Mouse (Mus musculus) ES-CJ7 (cell line): ENCODE data around the gene Cmip.

Source experiments
- DNase-seq: peaks from one replicate; pipeline ENCODE4 v3.0.0; 2011; ENCODE audit warnings: low read depth, low spot score

Gene Cmip

DNA sequence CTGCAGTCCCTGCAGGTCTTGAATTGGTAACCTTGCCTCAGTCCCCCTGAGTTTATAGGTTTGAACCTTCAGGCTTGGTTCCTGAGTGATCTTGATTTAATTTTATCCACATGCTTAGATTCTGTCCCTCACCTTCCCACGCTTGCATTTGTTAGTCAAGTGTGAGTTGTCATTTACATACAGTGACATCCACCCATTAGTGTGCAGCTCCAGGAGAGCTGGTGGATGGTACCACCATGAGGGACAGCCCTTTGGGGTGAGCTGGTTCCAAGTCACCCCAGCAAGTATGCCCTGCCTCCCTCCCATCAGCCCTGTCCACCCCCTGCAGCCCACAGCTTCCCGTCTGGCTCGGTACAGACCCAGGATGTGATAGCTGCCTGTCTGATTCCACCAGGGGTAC, 117.2 kb downstream of the Cmip start:
- no peak for DNase-seq

DNA sequence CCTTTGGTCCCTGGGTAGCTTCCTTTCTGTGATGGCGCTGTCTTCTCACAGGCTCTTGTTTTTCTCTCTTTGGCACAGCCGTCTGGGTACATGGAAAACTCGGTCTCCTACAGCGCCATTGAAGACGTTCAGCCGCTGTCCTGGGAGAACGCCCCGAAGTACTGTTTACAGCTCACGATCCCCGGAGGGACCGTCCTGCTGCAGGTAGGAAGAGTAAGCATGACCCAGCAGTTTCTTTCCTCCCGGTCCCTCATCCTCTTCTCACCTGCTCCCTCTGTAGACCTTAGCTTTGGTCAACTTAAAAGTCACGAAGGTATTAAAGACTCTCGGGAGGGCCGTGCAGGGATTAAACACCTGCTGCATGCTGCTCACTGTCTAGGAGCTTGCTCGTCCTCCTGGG, 120.1 kb downstream of the Cmip start:
- no peak for DNase-seq

DNA sequence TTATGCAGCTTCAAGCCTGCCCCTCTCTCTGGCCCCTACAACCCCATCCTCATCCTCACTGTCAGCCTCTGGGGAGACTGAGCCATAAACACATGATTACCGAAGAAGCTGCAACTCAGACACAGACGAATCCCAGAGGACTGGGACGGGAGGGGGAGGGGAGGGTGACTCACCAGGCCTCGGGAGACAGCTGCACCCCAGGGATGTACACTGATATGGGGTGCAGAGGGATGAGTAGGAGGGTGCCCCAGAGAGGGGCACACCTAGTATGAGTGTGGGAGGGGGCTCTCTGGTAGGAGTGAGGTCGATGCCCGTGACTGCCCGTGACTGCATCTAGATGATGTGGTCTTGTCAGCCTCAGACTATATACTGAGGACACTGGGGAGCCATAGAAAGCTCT, 121.8 kb downstream of the Cmip start:
- no peak for DNase-seq

DNA sequence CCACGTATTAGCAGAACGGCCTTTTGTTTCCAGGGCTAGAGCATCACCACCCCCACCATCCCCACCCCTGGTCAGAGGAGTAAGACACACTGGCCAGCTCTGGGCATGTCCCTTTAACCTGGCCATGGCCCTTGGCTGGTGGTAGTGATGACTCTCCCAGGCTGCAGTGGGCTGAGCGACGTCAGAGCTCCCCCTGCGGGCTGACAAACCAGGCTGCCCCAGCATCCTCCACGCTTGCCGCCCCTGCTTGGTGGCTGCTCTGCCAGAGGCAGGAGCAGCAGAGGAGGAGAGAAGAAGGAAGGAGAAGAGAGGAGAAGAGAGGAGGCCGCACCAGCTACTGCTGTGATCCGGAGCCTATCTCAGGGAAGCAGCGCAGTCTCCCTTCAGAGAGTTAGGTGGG, 122.3 kb downstream of the Cmip start:
- no peak for DNase-seq

DNA sequence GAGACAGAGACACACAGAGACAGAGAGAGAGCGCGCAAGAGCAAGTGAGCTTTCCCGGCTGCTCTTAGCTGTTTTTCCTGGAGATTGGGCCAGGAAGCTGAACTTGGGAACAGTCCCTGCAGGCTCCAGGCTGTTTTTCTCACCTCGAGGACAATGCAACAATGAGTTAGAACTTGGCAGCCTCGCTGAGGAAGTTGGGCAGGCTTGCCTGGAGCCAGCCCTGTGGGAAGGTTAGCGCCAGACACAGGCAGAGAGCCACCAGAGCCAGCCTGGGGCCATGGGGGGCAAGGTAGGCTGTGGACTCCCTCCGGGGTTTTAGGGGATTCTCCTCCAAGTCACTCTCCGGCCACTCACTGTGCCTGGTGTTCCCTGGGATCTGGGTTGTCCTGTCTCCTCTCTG, 123.9 kb downstream of the Cmip start:
- DNase-seq, result no peak

DNA sequence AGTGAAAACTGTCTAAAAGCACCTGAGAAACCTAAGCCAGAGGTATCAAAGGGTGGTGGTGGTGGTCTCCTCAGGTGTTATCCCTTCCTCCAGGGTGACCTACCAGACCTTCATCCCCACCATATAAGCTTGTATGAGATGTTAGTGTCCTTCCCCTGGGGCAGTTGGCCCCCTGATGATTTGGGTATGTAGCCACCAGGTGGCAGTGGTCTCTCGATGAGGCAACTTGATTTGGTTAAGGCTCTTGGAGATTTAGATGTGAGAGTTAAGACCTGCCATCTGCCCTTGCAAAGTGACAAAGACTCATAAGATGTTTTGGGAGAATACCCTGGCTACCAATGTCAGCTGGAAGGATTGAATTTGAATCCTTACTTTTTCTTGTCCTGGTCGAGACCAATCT, 129.3 kb downstream of the Cmip start:
- DNase-seq, result peak; percentile 58

DNA sequence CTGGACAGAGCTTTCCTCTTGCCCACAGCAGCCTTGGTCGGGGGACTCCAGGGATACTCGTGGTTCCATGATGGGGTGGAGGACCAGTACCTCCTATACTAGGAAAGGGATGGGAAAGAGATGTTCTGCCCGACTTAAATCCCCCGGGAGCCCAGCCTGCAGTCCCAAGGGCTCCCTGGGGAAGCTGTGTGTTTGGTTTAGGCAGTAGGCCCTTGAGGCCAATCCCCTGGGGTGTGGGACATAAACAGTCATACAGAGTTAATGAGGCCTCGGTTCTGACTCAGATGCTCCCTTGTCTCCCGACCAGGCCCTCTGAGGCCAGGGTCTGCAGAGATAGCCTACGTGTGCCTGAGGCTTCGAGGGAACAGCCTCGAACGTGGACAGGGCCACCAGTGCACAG, 130.8 kb downstream of the Cmip start:
- no peak for DNase-seq

DNA sequence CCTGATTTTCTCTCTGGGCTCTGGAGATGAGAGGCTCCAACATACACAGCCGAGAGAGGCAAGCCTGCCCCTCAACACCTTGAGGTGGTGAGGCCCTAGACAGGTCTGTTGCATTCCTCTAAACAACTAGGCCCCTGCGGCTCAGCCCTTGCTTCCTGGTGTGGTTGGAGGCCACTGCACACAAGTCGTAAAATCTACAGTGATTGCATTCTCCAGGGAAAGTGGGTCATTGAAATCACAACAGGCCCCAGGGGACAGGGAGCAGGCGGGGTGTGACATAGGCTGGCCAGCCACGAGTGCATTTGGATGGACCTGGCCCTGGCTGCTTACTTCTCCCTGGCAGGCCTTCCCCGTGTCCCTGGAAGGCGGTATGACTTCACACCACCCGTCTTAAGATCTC, 131.5 kb downstream of the Cmip start:
- DNase-seq, result no peak

DNA sequence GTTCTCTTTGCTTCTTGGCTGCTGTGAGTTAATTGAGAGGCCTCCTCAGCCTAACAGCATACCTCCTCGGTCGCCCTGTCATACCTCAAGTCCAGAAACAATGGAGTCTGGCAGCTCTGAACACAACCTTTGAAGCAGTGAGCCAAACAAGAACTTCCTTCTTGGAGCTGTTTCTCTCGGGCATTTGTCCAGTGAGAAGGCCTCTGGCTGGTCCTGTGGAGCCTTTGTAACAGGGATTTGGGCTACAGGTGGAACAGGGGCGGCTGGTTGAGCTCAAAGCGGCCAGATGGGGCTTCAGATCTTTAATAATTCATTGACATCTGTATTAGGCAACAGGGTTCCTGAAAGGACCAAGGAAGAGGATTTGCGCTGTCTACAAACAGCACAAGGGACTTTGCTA, 137.0 kb downstream of the Cmip start:
- DNase-seq, result no peak

DNA sequence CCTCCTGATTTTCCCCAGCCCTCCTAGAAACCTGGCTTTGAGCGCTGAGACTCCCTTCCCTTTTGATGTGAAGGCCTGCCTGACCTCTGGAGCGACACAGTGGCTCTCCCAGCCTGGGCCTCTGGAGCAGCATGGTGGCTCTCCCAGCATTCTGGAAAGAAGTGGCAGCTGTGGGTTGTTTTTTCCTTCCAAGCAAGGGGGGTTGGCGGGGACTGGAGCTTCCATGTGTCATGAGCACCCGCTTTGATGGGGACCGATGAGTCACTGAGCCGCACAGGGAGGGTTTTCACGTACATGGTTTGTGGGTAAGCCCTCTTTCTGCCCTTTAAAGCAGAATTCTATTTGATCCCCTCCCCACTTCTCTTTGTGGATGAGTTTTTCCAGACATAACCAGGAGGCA, 138.2 kb downstream of the Cmip start:
- no peak for DNase-seq

DNA sequence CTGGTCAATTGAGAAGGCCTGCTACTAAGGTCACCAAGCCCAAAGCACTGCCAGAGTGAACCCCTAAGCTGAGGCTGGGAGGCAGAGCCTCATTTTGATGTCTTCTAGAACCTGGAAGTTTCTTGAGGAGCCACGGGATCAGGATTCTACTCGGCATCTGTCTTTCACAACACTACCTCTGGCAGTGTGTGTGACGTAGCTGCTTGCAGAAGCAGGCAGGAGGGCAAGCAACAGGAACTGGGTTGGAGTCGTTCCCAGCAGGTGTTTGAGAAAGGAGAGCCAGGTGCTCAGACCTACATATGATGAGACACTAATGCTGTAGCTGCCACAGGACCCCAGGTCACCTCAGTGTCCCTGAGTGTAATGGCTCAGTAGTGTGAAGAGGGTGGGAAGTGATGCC, 140.0 kb downstream of the Cmip start:
- DNase-seq, result no peak

DNA sequence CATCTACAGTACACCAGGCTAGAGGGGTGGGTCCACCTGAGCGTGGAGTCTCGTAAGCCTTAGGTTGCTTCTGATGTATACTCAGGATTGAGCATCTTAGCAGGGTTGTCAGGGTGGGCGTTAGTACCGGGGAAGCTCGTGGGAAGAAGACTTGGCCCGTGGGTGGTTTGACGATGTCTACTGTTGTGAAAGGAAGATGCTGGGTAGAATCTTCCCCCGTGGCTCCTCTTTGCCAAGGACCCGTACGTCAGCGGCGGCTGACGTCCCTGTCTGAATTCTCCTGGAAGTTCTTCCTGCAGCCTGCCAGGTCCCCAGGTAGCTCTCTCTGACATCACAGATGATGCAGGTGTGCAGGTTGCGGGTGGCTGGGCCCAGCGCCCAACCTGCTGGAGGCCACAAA, 140.9 kb downstream of the Cmip start:
- no peak for DNase-seq

DNA sequence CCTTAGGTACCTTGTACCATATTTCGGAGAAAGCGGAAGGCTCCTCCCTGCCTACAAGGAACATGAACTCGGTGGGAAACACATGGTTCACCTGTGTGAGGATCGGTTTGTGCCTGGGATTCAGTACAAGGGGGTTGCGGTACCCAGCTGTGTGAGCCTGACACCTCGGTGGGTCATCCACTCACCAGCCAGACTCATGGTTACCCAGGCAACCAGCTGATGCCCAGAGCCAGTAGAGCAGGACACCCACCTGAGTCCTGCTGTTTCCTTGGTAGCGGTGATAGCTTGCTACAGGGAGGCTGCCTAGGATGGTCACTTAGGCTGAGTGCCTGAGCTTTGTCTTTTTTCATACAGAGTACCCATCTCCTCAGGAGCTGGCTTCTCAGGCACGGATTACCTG, 142.4 kb downstream of the Cmip start:
- DNase-seq, result no peak

DNA sequence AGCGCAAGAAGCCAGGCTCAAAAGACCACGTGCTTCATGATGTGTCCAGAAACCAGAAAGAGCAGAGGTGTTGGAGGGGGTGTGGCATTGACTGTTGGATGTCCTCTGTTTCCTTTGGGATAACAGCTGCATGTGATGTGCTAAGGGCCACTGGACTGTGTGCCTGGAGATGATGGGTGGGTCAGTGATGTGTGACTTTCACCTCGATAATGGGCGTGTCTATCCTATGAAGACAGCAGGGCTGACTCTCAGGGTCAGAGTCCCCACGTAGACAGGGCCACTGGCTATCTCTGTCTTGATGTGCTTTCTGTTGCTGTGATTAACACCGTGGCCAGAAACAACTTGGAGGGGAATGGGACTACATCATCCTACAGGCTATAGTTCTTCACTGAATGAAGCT, 144.0 kb downstream of the Cmip start:
- no peak for DNase-seq

DNA sequence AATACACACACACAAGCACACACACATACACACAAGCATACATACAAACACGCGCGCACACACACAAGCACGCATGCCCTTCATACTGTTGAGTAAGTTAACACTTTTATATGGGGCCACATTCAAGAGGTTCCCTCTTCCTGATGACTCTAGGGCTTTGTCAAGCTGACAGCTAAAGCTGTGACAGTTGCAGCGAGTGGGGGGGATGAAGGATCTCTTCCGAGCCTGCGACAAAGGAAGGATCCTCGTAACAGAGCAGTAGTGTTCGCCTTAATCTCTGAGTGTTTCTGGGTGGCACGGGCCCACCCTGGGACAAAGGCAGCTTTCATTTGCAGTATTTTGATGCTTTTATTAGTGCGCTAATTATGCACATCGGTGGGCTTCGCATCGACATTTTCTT, 145.0 kb downstream of the Cmip start:
- DNase-seq, result no peak

DNA sequence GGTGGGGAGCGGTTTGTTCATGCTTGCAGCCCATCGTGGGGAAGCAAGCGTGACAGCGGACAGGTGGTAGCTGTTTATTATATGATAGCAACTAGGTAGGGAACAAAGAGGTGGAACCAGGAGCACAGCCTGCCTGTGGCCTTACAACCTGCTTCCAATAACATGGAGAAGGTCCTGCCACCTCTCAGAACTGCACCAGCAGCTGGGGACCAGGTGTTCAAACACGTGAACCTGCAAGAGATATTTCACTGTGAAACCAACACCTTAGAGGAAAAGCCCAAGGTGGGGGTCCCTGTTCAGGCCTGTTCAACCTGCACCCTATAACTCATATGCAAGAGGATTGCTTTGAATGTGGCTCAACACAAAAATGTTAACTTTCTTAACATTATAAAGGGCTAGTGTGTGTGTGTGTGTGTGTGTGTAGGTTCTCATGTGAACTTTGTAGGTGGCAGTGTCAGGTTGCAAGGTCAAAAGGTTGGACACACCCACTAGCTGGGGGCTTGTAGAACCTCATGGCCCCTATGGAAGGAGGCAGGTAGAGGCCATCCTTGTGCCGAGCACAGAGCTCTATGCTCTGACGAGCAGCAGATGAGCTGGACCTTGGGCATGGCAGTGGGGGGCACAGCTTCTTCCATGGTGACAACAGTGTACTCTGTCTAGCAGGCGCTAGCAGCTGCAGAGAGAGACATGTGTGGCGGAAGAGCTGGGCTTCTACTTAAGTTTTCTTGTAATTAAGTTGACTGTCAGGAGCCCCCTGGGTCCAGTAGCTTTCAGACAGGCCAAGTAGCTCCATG, 146.2 kb downstream of the Cmip start:
- no peak for DNase-seq

DNA sequence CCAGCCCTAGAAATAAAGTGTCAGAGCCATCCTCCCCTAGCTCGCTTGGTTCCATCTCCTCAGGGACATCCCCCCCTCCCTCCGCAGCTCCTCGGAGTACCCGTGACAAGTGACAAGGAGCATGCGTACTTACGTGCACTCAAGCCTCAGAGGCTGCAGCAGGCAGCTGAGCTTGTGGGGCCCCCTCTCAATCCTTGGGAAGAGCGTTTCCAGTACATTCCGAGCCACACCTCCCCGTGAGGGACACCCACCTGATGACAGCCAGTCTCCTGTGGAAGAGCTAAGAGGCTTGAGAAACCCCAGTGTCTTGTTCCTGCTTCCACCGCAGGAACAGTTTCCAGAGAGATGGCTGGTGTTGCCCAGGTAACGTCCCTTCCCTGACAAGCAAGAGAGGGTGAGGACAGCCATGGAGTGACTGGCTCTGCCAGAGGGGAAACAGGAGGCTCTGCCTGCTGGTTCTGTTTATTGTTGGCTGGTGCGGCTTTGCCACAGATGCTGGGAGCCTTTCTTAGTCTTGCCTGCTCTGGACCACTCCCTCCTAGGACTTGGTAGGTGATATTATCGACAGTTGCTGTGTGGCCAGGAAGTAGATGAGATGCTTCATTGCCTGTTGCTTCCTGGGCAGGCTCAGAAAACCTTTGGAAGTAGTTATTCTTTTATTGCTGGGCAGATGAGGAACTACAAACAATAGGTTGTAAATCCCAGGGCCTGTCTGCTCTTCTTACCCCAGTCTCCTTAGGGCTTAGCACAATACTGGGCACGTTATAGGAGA, 147.0 kb downstream of the Cmip start:
- no peak for DNase-seq

DNA sequence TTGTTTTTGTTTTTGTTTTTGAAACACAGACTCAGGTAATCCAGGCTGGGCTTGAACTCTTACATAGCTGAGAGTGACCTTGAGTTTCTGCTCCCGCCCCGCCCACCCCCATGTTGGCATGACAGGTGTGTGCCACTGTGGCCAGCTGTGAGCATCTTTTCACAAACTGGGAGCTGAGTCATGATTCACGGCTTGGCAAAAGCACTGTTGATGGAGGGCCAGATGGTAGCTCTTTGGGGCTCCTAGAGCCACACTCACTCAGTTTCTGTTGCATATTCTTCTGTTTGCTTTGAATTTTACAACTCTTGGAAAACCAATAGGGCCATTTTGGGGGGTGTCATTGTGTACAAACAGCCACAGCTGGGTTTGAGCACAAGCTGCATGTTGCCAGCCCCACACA, 149.2 kb downstream of the Cmip start:
- no peak for DNase-seq

DNA sequence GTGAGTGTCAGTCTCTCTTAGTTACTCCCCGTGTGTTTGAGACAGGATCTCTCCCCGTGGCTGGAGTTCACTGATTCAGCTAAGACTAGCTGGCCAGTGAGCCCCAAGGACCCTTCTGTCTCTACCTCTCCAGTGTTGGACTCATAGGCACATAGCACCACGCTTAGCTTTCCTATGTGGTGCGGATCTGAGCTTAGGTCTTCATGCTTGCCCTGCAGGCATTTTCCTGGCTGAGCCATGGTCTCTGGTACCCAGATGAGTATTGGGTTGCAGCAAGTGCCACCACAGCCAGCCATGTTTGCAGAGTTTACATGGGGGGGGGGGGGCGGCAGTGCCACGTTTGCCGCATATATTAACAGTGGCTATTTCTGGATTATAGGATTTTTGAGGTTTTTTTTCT, 151.8 kb downstream of the Cmip start:
- no peak for DNase-seq

DNA sequence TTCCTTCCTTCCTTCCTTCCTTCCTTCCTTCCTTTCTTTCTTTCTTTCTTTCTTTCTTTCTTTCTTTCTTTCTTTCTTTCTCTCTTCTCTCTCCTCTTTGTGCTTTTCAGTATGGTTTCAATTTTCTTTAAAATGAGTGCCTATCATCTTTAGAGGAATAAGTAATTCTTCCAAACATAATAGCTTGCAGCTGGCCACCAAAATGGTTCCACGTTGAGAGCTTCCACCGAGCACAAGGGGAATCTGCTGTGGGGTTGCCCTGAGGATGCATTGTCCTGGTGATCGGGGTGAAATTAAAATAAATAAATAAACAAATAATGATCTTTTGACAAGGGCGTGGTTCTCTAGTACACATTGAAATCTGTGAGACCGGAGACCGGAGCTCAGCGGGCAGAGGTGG, 152.2 kb downstream of the Cmip start:
- DNase-seq, result no peak

DNA sequence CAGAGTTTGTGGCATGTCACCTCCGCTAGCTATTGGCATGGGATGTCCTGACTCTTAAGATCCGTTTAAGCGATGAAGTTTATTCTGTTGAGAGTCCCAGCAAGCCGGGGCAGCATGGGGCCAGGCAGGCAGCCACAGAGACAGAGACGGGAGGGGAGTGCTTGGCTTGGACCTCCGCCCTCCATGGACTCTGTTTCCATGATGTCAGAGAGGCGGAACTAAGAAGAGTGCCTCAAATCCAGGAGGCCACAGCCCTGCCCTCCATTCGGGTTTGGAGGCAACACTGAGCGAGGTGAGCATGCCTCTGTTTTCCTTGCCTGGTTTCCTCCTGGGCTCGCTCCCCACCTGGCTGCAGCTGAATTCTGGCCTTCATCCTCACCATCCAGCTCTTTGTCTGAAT, 153.5 kb downstream of the Cmip start:
- peak; percentile 40 for DNase-seq

DNA sequence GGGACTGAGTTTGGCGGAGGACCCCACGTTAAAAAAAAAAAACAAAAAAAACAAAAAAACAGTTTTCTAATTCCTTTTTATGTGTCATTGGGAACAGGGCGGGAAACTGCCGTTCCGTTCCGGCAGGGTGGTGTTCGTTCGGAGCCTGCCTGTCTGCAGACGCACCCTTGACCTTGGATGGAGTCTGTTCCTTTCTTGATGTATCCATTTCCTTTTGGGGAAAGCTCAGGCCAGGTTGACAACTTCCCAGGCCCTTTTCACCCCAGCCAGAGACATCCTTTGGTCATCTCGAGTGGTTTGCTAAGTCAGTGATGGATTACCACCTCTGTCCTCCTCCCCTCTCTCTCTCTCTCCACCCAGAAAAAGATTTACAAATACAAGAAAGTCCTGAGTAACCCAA, 154.0 kb downstream of the Cmip start:
- peak; percentile 44 for DNase-seq

DNA sequence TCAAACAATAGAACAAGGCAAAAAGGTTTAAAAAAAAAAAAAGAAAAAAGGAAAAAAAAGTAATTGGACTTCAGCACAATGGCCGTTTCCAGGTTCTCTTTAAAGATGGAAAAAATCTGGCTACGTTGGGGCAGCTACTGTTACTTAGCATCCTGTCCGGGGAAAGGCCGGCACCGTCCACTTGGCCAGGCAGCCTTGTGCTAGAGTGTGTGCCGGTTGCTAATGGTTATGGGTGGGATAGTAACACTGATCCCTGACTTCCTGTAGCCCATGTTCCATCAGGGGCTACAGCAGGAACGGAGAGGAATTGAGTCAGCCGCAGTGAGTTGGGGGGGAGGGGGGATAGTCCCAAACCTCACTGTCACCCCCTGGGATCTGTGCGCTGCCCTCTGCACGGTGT, 155.4 kb downstream of the Cmip start:
- DNase-seq, result no peak
